Mouse (Mus musculus): ENCODE results near the gene Tcaf3.

DNA sequence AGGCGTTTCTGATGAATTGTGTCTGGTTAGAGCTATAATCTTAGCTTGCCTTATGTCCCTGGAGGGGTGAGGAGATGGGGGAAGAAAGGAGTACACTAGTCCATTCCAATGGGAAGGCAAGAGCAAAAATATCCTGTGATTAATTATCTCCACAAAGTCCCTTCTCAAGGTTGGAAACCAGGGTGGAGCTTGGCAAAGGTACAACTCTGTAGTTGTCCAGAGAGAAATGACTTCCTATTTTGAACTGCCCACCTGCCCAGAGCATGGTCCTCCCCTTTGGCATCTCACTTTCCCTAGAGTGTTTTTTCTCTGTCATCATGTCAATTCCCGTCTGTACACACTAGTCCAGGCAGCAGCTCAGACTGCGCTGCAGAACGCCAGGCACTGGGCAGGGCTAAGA is 50.0 kb downstream of the Tcaf3 start, which contains the start of gene Olfr455:
- TF ChIP-seq CTCF (IDR thresholded peaks at IDR 0.05; ENCODE audit: low read depth, low read length) (no peak), POLR2A (IDR thresholded peaks at IDR 0.05; ENCODE audit: borderline replicate concordance, low read depth, low read length) (no peak)
